ENCODE assay signal across 8 mouse cellular contexts in genomic region chr10:95779801-95780385, GRCm38 (mm10).
A peak's percentile ranks its signal among the peaks of the same experiment; 100 is the strongest.
DNase-seq lines count a peak whose midpoint lies in the region; ATAC-seq and TF ChIP-seq lines count a peak whose summit lies in the region.

No protein-coding gene starts in this region.

- no peaks in the 10 kb centered on the region for H3K9me3 ChIP-seq in lung, embryonic 16.5 days (ENCODE audit: control insufficient read depth, low read length)

- no peak overlapping the region for H3K4me3 ChIP-seq in bone marrow, adult 2 months (replicated peaks; ENCODE audit: control insufficient read depth, low read depth, low read length)
- H3K4me3 ChIP-seq in lung, embryonic 16.5 days (ENCODE audit: low read length): no peak overlapping the region

- H3K27ac ChIP-seq in bone marrow, adult 2 months (ENCODE audit: control insufficient read depth, insufficient read depth, low read depth, low read length, poor library complexity): peak overlapping the region; percentile 86
- no peak overlapping the region for H3K27ac ChIP-seq in lung, embryonic 16.5 days (ENCODE audit: low read length)

- ATAC-seq in lung, embryonic 16.5 days (ENCODE audit: low read depth): peak; percentile 31; the same call in 1 of the 2 replicates
- no peak for ATAC-seq in erythroid progenitor cell, adult 5-6 weeks (replicated peaks; ENCODE audit: low FRiP score, poor library complexity, severe bottlenecking)

- TF ChIP-seq CTCF in bone marrow, adult 2 months (IDR thresholded peaks at IDR 0.05; ENCODE audit: control insufficient read depth, insufficient read depth, low read length): peak; percentile 58

- H3K36me3 ChIP-seq in lung, embryonic 16.5 days (ENCODE audit: control insufficient read depth, insufficient read depth, low read length): no peaks in the 10 kb centered on the region

- no peak for TF ChIP-seq POLR2A in bone marrow, adult 2 months (IDR thresholded peaks at IDR 0.05; ENCODE audit: borderline replicate concordance, control insufficient read depth, low read depth, low read length)

- peak overlapping the region; percentile 13; the same call in 1 of the 2 replicates for H3K4me2 ChIP-seq in lung, embryonic 16.5 days (ENCODE audit: low read depth, low read length)

- peak; percentile 61 for DNase-seq in T-cell, adult 2 months (ENCODE audit: low spot score)
- DNase-seq in induced T-regulatory cell, adult 2 months (ENCODE audit: low read depth): peak; percentile 73
- no peak for DNase-seq in urinary bladder, postnatal 25 days (ENCODE audit: low spot score)
- DNase-seq in gastrocnemius, postnatal 25 days: no peak
- DNase-seq in layer of hippocampus, adult 9-11 months: no peak

- no peak overlapping the region for H3K9ac ChIP-seq in lung, embryonic 16.5 days (ENCODE audit: low read length)

- H3K27me3 ChIP-seq in lung, embryonic 16.5 days (ENCODE audit: control insufficient read depth, insufficient read depth, low read depth, low read length): no peaks in the 10 kb centered on the region

- peaks cover 3% of the 10 kb centered on the region for H3K4me1 ChIP-seq in bone marrow, adult 2 months (ENCODE audit: control insufficient read depth, insufficient read depth, low read length)
- H3K4me1 ChIP-seq in lung, embryonic 16.5 days (replicated peaks; ENCODE audit: control insufficient read depth, insufficient read depth, low read length): peaks cover 1% of the 10 kb centered on the region

- 49% methylated on average over 13 of the region's 13 CpGs for WGBS in bone marrow, adult 2 months
- 55% methylated on average over 13 of the region's 13 CpGs for WGBS in lung, embryonic 16.5 days

Comparison
In these comparisons a context has a peak if more than half of its experiments do, and no peak if none do; other contexts are left out.
1. DNase-seq: peak in T-cell, adult 2 months (single experiment) and induced T-regulatory cell, adult 2 months (single experiment); none in urinary bladder, postnatal 25 days (single experiment), gastrocnemius, postnatal 25 days (single experiment) and layer of hippocampus, adult 9-11 months (single experiment).